Mouse (Mus musculus): Measurements from ENCODE around the gene Gm20532. TPM values are rescaled to one million over a fixed set of nuclear protein-coding genes. Genes with fewer than 3 reads are reported as not detected.
A peak's percentile ranks its signal among the peaks of the same experiment; 100 is the strongest.

Gm20532 gene
- polyA plus RNA-seq (2015; fragmentation: Nextera tagmentation; extraction: Ambion mirVana) = not detected in 2 replicates

DNA sequence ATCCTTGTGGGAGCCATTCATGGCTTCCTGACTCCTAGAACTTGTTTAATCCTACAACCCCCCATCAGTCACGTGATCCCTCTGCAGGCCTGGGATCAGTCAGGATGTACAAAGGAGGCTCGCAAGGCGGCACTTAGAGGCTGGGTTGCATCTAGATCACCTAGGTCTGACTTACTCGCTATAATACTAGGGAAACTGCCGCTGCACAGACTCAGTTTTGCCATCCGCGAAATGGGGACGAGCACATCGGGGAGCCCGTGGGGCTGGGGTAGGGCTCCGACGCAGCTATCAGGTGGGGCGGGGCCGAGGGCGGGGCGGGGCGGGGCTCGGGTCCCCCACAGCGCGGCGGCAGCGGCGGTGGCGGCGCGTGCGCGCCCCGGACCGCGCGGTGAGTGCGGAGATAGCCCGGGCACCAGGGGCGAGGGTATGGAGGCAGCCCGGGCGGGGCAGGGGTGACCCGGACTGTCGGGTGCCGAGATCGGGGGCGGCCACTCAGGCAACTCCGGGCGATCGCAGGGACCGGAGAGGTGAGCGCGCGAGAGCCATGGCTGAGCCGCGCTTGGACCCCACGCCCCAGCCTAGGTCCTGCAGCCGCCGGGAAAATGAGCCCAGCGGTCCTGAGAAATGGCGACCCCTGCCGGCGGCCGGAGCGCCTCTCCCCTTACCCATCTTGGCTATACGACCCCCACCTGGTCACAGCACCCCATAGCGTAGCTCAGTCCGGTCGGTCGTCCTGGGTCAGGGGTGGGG, at the start of gene Gm20532:
Gene Gm20532, plus strand, starts transcription at position 346 of the 750 bp plus-strand sequence.
- ATAC-seq (ENCODE audit: extremely low read depth, insufficient number of reproducible peaks, low FRiP score, low TSS enrichment) = peak; percentile 20; the same call in 1 of the 2 replicates
- Histone ChIP-seq H3K36me3 (peaks cover 21% of the 10 kb centered on the region), H3K4me3 (peak within 1 kb of the TSS; percentile 75), H3K4me2 (peak within 1 kb of the TSS; percentile 84), H3K4me1 (peaks cover 53% of the 10 kb centered on the region), H3K9ac (peak within 1 kb of the TSS; percentile 89), H3K27me3 (replicated peaks) (no peaks in the 10 kb centered on the region), H3K27ac (replicated peaks) (peak within 1 kb of the TSS; percentile 89), H3K9me3 (no peaks in the 10 kb centered on the region)
- WGBS = 1% methylated on average over 62 of the region's 65 CpGs

DNA sequence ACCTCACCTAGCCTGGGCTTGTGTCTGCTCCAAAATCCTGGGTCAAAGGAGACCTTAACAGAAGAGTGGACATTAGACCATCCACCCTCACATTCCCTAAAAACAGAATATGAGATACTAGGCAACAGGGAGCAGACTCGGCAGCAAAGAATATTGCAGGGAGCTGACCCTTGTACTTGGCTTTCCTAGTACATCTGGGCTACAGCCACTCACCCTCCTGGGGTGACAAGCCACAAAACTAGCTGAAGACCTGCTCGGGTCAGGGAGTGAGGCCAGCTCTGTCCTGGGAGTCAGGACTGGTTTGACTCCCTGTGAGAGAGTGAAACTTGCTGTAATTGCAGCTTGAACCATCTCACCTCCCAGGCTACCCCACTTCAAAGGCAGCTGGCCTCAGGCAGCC, 46.9 kb upstream of the Gm20532 start:
- Histone ChIP-seq H3K27ac (replicated peaks) (no peak overlapping the region), H3K36me3 (no peaks in the 10 kb centered on the region), H3K4me1 (peaks cover 44% of the 10 kb centered on the region), H3K9ac (no peak overlapping the region), H3K9me3 (no peaks in the 10 kb centered on the region), H3K27me3 (replicated peaks) (no peaks in the 10 kb centered on the region; the same call in 1 of the 2 replicates), H3K4me2 (no peak overlapping the region), H3K4me3 (no peak overlapping the region)
- no peak for ATAC-seq (ENCODE audit: extremely low read depth, insufficient number of reproducible peaks, low FRiP score, low TSS enrichment)
- 58% methylated on average over 2 of the region's 2 CpGs for WGBS

DNA sequence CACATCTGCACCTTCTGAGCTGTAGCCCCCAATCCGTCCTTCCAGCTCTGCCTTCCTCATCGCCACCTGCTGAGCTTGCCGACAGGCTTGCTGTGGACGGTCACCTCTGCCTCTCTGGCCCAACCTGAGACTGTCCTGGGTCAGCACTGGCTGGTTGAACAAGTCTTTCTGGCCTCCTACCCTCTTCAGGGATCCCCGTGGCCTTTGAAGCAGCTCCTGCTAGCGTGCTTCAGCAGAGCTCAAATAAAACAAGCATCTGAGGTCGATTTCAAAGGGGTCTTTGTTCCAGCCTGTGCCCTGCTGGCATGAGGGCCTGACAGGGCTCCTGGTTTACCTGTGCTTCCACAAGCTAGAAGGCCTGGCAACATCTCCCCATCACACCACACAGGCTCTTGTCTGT, 45.7 kb upstream of the Gm20532 start:
- Histone ChIP-seq H3K4me1 (peaks cover 36% of the 10 kb centered on the region), H3K4me2 (no peak overlapping the region), H3K36me3 (no peaks in the 10 kb centered on the region), H3K9me3 (no peaks in the 10 kb centered on the region), H3K27me3 (replicated peaks) (no peaks in the 10 kb centered on the region; the same call in 1 of the 2 replicates), H3K27ac (replicated peaks) (no peak overlapping the region), H3K4me3 (no peak overlapping the region), H3K9ac (no peak overlapping the region)
- WGBS = 51% methylated on average over 7 of the region's 7 CpGs
- ATAC-seq (ENCODE audit: extremely low read depth, insufficient number of reproducible peaks, low FRiP score, low TSS enrichment) = no peak

DNA sequence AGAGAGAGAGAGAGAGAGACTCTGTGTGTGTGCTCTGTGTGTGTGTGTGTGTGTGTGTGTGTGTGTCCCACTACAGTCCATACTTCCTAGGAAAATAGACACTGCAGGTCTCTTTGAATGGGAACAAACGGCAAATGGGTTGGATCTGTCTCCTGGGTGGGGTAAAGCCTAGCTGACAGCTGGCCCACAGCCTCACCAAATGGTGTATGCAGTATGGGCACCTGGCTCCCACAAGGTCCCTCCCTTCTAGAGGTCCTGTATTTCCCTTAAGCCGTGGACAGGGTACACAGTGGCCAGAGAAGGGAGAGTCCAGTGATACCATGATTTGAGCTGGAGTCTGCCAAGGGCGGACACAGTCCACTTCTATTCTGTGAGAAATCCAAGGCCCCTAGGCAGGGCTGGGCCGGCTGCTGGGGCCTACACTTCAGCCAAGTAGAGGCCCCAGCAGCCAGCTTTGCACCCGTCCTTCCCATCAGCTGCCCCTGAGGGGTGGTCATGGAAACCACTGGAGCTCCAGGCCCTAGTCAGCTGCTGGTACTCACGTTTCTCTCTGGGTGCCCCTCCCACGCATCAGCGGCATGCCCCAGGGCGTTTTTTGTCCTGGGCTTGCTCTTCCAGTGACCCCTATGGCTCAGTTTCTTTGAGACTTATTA, 45.1 kb upstream of the Gm20532 start:
- no peaks in the 10 kb centered on the region for H3K36me3 ChIP-seq
- H3K4me2 ChIP-seq = no peak overlapping the region
- peaks cover 33% of the 10 kb centered on the region for H3K4me1 ChIP-seq
- no peak for ATAC-seq (ENCODE audit: extremely low read depth, insufficient number of reproducible peaks, low FRiP score, low TSS enrichment)
- H3K27me3 ChIP-seq (replicated peaks) = no peaks in the 10 kb centered on the region; the same call in 1 of the 2 replicates
- no peak overlapping the region for H3K27ac ChIP-seq (replicated peaks)
- no peaks in the 10 kb centered on the region for H3K9me3 ChIP-seq
- peak overlapping the region; percentile 20; the same call in 1 of the 2 replicates for H3K9ac ChIP-seq
- WGBS = 46% methylated on average over 9 of the region's 9 CpGs
- H3K4me3 ChIP-seq = no peak overlapping the region

DNA sequence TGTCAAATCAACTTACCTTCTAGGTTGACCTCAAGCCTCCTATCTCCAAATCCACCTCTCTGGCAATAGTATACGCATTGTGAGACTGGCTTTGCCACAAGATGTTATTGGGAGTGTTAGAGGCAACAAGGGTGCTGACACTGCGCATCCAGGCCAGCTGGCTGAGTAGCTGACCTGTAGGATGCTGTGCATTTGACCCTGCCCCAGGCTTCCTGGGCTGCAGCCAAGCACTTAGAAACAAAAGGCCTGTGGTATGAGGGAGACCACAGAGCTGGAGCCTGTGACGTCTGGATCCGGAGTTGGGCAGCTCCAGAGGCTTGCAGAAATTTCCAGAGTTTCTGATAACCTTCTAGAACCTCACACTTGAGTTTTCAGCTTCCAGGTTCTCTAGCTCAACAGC, 43.3 kb upstream of the Gm20532 start:
- Histone ChIP-seq H3K27me3 (replicated peaks) (no peaks in the 10 kb centered on the region; the same call in 1 of the 2 replicates), H3K36me3 (no peaks in the 10 kb centered on the region), H3K4me3 (no peak overlapping the region), H3K9ac (peak overlapping the region; percentile 33; the same call in 1 of the 2 replicates), H3K9me3 (no peaks in the 10 kb centered on the region), H3K4me2 (no peak overlapping the region), H3K4me1 (peaks cover 42% of the 10 kb centered on the region), H3K27ac (replicated peaks) (peak overlapping the region; percentile 61)
- no peak for ATAC-seq (ENCODE audit: extremely low read depth, insufficient number of reproducible peaks, low FRiP score, low TSS enrichment)
- WGBS = 43% methylated on average over 4 of the region's 4 CpGs

DNA sequence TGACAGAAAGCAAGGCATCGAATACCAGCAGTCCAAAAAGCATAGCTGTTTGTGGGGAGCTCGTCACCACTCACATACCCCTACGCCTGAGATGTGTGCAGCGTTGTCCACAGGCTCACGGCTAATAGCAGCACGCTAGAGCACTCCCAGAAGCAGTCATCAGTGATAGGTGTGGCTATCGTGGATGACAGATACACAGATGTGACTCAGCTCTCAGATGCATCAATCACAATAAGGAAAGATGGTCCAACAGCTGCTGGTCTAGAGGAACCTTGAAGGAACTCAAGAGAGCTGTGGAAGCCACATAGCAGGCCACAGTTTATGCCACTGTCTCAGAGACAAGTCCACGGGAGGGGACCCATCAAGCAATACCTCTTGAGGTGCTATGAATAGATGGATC, 42.7 kb upstream of the Gm20532 start:
- 51% methylated on average over 8 of the region's 8 CpGs for WGBS
- peak overlapping the region; percentile 61 for H3K27ac ChIP-seq (replicated peaks)

DNA sequence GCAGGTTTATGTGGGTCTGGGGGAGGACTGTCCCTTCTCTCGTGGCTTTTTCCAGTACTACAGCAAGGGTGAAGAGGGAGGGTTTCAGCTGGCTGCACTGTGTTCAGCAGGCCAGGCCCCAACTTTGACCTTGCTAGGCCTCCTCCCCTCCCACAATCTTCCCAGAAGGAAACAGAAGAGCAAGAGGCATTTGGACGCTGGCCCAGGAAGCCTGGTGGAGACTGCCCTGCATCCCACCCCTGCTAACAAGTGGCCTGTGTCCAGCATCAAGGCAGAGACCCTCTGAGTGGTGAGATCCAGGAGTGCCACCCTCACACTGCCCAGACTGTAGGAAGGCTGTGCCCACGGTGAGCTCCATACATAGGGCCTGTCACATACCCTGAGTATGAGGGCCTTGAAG, 42.2 kb upstream of the Gm20532 start:
- 24% methylated on average over 3 of the region's 3 CpGs for WGBS
- no peak overlapping the region for H3K4me2 ChIP-seq
- H3K36me3 ChIP-seq = no peaks in the 10 kb centered on the region
- H3K9ac ChIP-seq = peak overlapping the region; percentile 33; the same call in 1 of the 2 replicates
- no peaks in the 10 kb centered on the region; the same call in 1 of the 2 replicates for H3K27me3 ChIP-seq (replicated peaks)
- H3K27ac ChIP-seq (replicated peaks) = peak overlapping the region; percentile 61
- ATAC-seq (ENCODE audit: extremely low read depth, insufficient number of reproducible peaks, low FRiP score, low TSS enrichment) = no peak; the same call in 1 of the 2 replicates
- H3K9me3 ChIP-seq = no peaks in the 10 kb centered on the region
- peaks cover 38% of the 10 kb centered on the region for H3K4me1 ChIP-seq
- no peak overlapping the region for H3K4me3 ChIP-seq

More for the DNA sequence above, 42.7 kb upstream of the Gm20532 start:
- H3K4me3 ChIP-seq = no peak overlapping the region
- no peaks in the 10 kb centered on the region; the same call in 1 of the 2 replicates for H3K27me3 ChIP-seq (replicated peaks)
- no peaks in the 10 kb centered on the region for H3K9me3 ChIP-seq
- no peak for ATAC-seq (ENCODE audit: extremely low read depth, insufficient number of reproducible peaks, low FRiP score, low TSS enrichment)
- peaks cover 38% of the 10 kb centered on the region for H3K4me1 ChIP-seq
- H3K4me2 ChIP-seq = no peak overlapping the region
- H3K36me3 ChIP-seq = no peaks in the 10 kb centered on the region
- peak overlapping the region; percentile 33; the same call in 1 of the 2 replicates for H3K9ac ChIP-seq

DNA sequence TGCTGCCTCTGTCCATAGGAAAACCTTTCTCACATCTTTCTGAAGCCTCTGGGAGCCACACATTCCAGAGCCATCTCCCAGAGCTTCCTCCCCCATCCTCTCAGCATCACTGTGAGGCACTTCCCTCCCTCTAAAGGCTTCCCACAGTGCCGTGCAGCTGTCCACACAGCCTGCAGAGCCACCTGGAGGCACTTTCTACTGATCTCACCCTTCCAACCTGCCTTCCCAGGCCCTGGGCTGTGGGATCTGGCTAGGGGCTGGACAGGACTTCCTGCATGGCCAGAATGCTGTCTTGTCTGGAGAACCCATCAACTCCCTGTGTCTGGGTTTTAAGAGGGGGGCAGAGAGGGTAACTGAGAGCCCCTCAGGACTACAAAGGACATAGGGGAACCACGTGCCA, 39.0 kb upstream of the Gm20532 start:
- no peak for ATAC-seq (ENCODE audit: extremely low read depth, insufficient number of reproducible peaks, low FRiP score, low TSS enrichment)
- no peak overlapping the region for H3K27ac ChIP-seq (replicated peaks)

DNA sequence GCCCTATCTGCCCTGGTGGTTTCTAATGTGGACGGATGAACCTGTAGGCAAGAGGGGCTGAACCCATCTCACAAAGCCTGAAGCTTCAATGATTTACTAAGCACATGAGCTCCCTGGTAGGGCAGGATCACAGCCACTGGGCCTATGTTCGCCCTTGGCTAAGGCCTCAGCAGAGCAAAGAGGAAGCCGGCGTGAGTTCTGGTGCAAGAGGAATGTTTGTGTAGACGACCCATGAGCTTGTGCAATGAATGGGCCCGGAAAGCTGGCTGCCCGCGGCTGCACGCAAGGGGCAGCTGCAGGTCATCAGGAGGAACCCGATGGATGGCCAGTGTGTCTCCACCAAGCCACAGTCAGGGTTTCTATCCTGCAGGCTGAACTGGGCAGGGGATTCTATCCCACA, 36.6 kb upstream of the Gm20532 start:
- Histone ChIP-seq H3K4me2 (no peak overlapping the region), H3K9ac (0 out of 2 replicates have a peak overlapping the region, but pooled peaks have one; percentile 1), H3K27me3 (replicated peaks) (no peaks in the 10 kb centered on the region), H3K36me3 (no peaks in the 10 kb centered on the region), H3K9me3 (no peaks in the 10 kb centered on the region), H3K4me3 (no peak overlapping the region), H3K4me1 (peaks cover 39% of the 10 kb centered on the region), H3K27ac (replicated peaks) (peak overlapping the region; percentile 22; the same call in 1 of the 2 replicates)
- WGBS = 58% methylated on average over 10 of the region's 10 CpGs
- no peak for ATAC-seq (ENCODE audit: extremely low read depth, insufficient number of reproducible peaks, low FRiP score, low TSS enrichment)

More for the DNA sequence above, 39.0 kb upstream of the Gm20532 start:
- no peak overlapping the region for H3K4me3 ChIP-seq
- no peaks in the 10 kb centered on the region for H3K36me3 ChIP-seq
- 32% methylated on average over 2 of the region's 2 CpGs for WGBS
- H3K4me2 ChIP-seq = no peak overlapping the region
- no peaks in the 10 kb centered on the region for H3K27me3 ChIP-seq (replicated peaks)
- no peaks in the 10 kb centered on the region for H3K9me3 ChIP-seq
- H3K4me1 ChIP-seq = peaks cover 58% of the 10 kb centered on the region
- no peak overlapping the region; the same call in 1 of the 2 replicates for H3K9ac ChIP-seq

DNA sequence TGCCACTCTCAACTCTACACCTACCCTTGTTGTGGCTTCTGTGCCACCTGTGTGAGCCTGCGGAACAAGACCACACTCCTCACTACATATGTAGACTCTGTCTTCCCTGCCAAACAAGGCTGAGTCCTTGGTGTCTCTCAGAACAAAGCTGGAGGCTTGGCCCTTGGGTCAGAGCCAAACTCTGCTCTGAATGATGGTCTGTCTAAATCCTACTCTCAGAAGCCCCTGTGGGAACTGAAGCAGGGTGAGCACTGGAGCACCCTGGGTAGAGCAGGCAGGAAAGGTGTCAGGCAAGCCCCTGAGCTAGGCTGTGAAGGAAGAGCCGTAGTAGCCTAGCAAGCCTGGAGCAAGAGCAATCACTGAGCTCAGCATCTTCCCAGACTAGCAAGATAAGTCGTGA, 36.2 kb upstream of the Gm20532 start:
- Histone ChIP-seq H3K36me3 (no peaks in the 10 kb centered on the region), H3K4me3 (no peak overlapping the region), H3K4me2 (no peak overlapping the region), H3K27me3 (replicated peaks) (no peaks in the 10 kb centered on the region), H3K4me1 (peaks cover 43% of the 10 kb centered on the region), H3K9ac (0 out of 2 replicates have a peak overlapping the region, but pooled peaks have one; percentile 1), H3K27ac (replicated peaks) (peak overlapping the region; percentile 22; the same call in 1 of the 2 replicates), H3K9me3 (no peaks in the 10 kb centered on the region)
- ATAC-seq (ENCODE audit: extremely low read depth, insufficient number of reproducible peaks, low FRiP score, low TSS enrichment) = no peak
- 37% methylated on average over 3 of the region's 3 CpGs for WGBS

DNA sequence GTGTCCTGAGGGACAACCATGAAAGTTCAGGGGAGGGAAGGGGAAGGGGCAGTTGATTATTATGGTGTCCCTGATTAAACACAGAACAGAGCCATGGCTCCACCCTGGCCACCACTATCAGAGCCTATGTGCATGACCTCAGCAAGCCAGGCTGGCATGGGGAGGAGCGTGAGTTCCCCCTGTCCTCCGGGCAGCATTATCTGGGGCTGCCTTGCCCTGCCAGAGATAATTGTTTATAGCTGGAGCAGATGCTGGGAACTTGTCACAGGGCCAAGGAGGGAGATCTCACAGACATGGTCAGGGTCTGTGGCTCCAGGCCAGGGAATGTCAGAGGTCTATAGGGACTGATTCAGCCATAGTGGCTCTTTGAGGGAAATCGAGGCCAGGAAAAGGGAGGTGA, 35.7 kb upstream of the Gm20532 start:
- H3K4me2 ChIP-seq = no peak overlapping the region
- peak overlapping the region; percentile 25; the same call in 1 of the 2 replicates for H3K27ac ChIP-seq (replicated peaks)
- no peak for ATAC-seq (ENCODE audit: extremely low read depth, insufficient number of reproducible peaks, low FRiP score, low TSS enrichment)

More for the DNA sequence above, 35.7 kb upstream of the Gm20532 start:
- Histone ChIP-seq H3K4me1 (peaks cover 49% of the 10 kb centered on the region), H3K9me3 (no peaks in the 10 kb centered on the region), H3K36me3 (no peaks in the 10 kb centered on the region), H3K27me3 (replicated peaks) (no peaks in the 10 kb centered on the region), H3K4me3 (no peak overlapping the region), H3K9ac (no peak overlapping the region)
- WGBS = 36% methylated on average over 3 of the region's 3 CpGs

Data from heart, embryonic 13.5 days (tissue).